Mouse (Mus musculus): ENCODE results near the gene Kank3.

GRCm38 (mm10) chr17:33816612-33817011 is 6.3 kb downstream of the Kank3 start:
- no peak for TF ChIP-seq GATA1 (IDR thresholded peaks at IDR 0.05; ENCODE audit: borderline replicate concordance, low read length)
- no peak for TF ChIP-seq FLI1 (IDR thresholded peaks at IDR 0.05; ENCODE audit: low read length)

Data from megakaryocyte, embryonic 14.5 days (primary cell).